Mouse (Mus musculus) mouse embryonic stem cell (cell line): ENCODE measurements around the gene C2cd4a.

Experiments
- in situ Hi-C, 2 experiments: fragments of 300-500 bp; cut with MboI; formaldehyde crosslinking; loops; 1 replicate in 1 of 2; 3 replicates in 1 of 2; pipeline ENCODE4 v1.14.3; 2019 to 2020; ENCODE audit warnings: low sequenced_read_pairs in 2 of 2, low pct_unique_long_range_greater_than_20kb in 1 of 2, mixed read lengths in 1 of 2; ENCODE audit not compliant: unreplicated experiment in 1 of 2

Gene C2cd4a

GRCm38 (mm10) chr9:67832046-67832605 lies at the start of gene C2cd4a:
Gene C2cd4a (minus strand): TSS chr9:67832330.
- in situ Hi-C loops, result no loop called here

- in situ Hi-C loops, result no loop called here
Measured at GRCm38 (mm10) chr9:67878197-67878769, 46.2 kb upstream of the C2cd4a start.

GRCm38 (mm10) chr9:67877081-67877718 lies 45.1 kb upstream of the C2cd4a start:
- in situ Hi-C loops, result no loop called here

- in situ Hi-C loops, result no loop called here
Measured at GRCm38 (mm10) chr9:67875337-67875736, 43.2 kb upstream of the C2cd4a start.

GRCm38 (mm10) chr9:67874522-67875222 lies 42.5 kb upstream of the C2cd4a start:
- in situ Hi-C loops, result no loop called here

GRCm38 (mm10) chr9:67869691-67870450 lies 37.7 kb upstream of the C2cd4a start:
- in situ Hi-C loops, result no loop called here

- in situ Hi-C loops, result no loop called here
Measured at GRCm38 (mm10) chr9:67867411-67867810, 35.3 kb upstream of the C2cd4a start.

- in situ Hi-C loops, result no loop called here
Measured at GRCm38 (mm10) chr9:67865411-67865810, 33.3 kb upstream of the C2cd4a start.

GRCm38 (mm10) chr9:67864011-67864410 lies 31.9 kb upstream of the C2cd4a start:
- in situ Hi-C loops, result no loop called here

GRCm38 (mm10) chr9:67863332-67863731 lies 31.2 kb upstream of the C2cd4a start:
- in situ Hi-C loops, result no loop called here

GRCm38 (mm10) chr9:67860273-67860672 lies 28.1 kb upstream of the C2cd4a start:
- in situ Hi-C loops, result no loop called here

- in situ Hi-C loops, result no loop called here
Measured at GRCm38 (mm10) chr9:67851150-67851549, 19.0 kb upstream of the C2cd4a start.

- in situ Hi-C loops, result no loop called here
Measured at GRCm38 (mm10) chr9:67849846-67850245, 17.7 kb upstream of the C2cd4a start.

GRCm38 (mm10) chr9:67849397-67849796 lies 17.3 kb upstream of the C2cd4a start:
- in situ Hi-C loops, result no loop called here

GRCm38 (mm10) chr9:67847606-67848005 lies 15.5 kb upstream of the C2cd4a start:
- in situ Hi-C loops, result no loop called here

GRCm38 (mm10) chr9:67846089-67846488 lies 14.0 kb upstream of the C2cd4a start:
- in situ Hi-C loops, result no loop called here

- in situ Hi-C loops, result no loop called here
Measured at GRCm38 (mm10) chr9:67845648-67846047, 13.5 kb upstream of the C2cd4a start.

GRCm38 (mm10) chr9:67845012-67845411 lies 12.9 kb upstream of the C2cd4a start:
- in situ Hi-C loops, result no loop called here

GRCm38 (mm10) chr9:67842797-67843196 lies 10.7 kb upstream of the C2cd4a start:
- in situ Hi-C loops, result no loop called here
